Mouse (Mus musculus) bone marrow, adult 2 months (tissue): ENCODE measurements at regions not wholly inside any gene's neighbourhood (a gene's known extent, or its start where the extent isn't known, plus 50 kb on each side); places are given as distances from the start of the nearest gene placed in this dataset.

Source experiments
- CTCF ChIP-seq: fragments of 200-500 bp; IDR thresholded peaks from 2 replicates; pipeline ENCODE4 v1.5.1; 2011; ENCODE audit warnings: low read length, control low read depth; ENCODE audit not compliant: control insufficient read depth, insufficient read depth
- POLR2A ChIP-seq: fragments of 200-500 bp; IDR thresholded peaks from 2 replicates; pipeline ENCODE4 v1.6.1; 2011; ENCODE audit warnings: low read depth, mild to moderate bottlenecking, control low read depth, low read length, borderline replicate concordance; ENCODE audit not compliant: control insufficient read depth

- no peak for TF ChIP-seq CTCF
- TF ChIP-seq POLR2A, result no peak
These were observed 108.2 kb downstream of the Cryba4 start for GRCm38 (mm10) chr5:112143993-112144621.
